Mouse (Mus musculus) urinary bladder, postnatal 10 days (tissue): ENCODE data around the gene Ifna1.
"Not testable (repeated sequence)": the region's sequence is repeated elsewhere in the genome, so short reads cannot be mapped to it uniquely, and the experiment has no call there.

ENCODE experiments used
- DNase-seq: peaks from one replicate; pipeline ENCODE4 v3.0.0; 2022; ENCODE audit warnings: low spot score

The Ifna1 gene

GRCm38 (mm10) chr4:88849698-88850097, at the start of gene Ifna1:
Ifna1 (plus strand) TSS chr4:88850087.
- DNase-seq: no peak

- DNase-seq: not testable (repeated sequence)
These were observed 46.9 kb upstream of the Ifna1 start, which contains the start of gene Gm13287 for GRCm38 (mm10) chr4:88802954-88803353. Gm13287 (plus strand) TSS chr4:88803254.

- DNase-seq: not testable (repeated sequence)
These were observed 44.7 kb upstream of the Ifna1 start, which contains the start of gene Gm13288 for GRCm38 (mm10) chr4:88805231-88805630. Gm13288 (plus strand) TSS chr4:88805531.

DNA sequence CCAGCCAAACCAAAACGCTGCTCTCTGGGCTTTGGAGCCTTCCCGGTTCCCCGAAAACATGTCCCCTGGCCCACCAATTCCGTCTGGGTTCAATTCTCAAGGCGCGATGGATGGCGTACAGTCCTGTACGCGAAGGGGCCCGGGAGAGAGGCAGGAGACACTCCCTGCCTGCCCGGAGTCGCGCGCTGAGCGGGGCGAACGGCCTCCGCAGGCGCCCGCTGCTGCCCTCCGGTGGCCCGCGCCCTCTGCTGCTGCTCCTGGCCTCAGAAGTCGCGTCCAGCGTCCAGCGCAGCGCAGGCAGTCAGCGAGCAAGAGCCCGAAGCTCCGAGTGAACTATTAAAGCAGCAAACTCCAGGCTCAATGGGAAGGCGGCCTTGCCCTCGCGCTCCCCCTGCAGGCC, 44.1 kb upstream of the Ifna1 start:
- DNase-seq: not testable (repeated sequence)

DNA sequence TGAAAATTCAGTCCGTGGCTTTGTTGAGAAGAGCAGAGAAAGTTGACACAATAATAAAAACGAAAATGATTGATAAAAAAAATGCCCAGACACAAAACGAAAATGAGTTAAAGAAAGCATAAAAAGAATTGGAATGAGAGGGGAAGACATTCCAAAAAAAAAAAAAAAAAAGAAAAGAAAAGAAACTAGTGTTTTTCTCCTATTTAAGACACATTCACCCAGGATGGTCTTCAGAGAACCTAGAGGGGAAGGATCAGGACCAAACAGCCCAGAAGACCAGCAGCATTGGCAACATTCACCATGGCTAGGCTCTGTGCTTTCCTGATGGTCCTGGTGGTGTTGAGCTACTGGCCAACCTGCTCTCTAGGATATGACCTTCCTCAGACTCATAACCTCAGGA, 34.0 kb upstream of the Ifna1 start, which contains the start of gene Ifna7:
TSS of gene Ifna7 (plus strand) at position 301 of the 400 bp plus-strand sequence.
- DNase-seq: no peak

DNA sequence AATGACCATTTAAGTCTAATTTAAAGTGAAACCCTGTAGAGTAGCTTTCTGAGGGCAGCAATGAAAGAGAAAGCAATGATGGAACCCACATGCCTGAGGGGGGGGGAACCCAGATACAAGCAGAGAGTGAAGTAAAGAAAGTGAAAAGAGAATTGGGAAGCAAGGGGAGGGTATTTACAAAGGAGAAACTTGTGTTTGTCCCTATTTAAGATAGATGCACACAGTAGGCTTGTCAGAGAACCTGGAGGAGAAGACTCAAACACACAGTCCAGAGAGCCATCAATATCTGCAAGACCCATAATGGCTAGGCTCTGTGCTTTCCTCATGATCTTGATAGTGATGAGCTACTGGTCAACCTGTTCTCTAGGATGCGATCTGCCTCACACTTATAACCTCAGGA, 30.2 kb upstream of the Ifna1 start, which contains the start of gene Ifna11:
TSS of gene Ifna11 (plus strand) at position 301 of the 400 bp plus-strand sequence.
- no peak for DNase-seq

DNA sequence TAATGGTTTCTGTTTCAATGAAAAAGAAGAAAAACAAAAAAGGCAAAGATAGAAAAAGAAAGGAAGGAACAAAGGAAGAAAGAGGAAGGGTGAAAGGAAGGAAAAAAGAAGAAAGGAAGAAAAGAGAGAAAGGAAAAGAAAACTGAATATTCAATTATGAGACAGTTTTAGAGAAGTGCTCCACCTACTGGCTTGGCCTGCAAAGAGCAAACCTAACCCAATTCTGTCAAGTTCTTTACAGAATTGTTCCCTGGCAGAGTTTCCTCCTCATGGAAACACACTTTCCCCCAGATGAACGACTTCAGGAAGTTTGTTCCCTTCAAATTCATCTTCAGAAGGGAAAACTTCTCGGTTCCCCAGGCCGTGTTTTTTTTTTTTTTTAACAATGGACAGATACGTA, 26.9 kb upstream of the Ifna1 start:
- no peak for DNase-seq

- not testable (repeated sequence) for DNase-seq
These were observed 22.8 kb upstream of the Ifna1 start, which contains the start of gene Ifna6 for GRCm38 (mm10) chr4:88827116-88827515. Ifna6 (plus strand) TSS chr4:88827416.

- DNase-seq: no peak
These were observed 19.4 kb upstream of the Ifna1 start for GRCm38 (mm10) chr4:88830523-88830922.

DNA sequence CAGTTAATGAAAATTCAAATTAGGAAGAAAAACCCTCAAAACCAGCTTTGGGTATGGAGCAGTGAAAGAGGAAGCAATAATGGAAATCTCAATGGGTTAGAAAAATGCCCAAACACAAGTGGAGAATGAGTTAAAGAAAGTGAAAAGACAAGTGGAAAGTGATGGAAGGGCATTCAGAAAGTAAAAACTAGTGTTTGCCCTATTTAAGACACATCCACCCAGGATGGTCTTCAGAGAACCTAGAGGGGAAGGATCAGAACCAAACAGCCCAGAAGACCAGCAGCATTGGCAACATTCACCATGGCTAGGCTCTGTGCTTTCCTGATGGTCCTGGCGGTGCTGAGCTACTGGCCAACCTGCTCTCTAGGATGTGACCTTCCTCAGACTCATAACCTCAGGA, 14.7 kb upstream of the Ifna1 start, which contains the start of gene Ifna5:
TSS of gene Ifna5 (plus strand) at position 301 of the 400 bp plus-strand sequence.
- DNase-seq: not testable (repeated sequence)

DNA sequence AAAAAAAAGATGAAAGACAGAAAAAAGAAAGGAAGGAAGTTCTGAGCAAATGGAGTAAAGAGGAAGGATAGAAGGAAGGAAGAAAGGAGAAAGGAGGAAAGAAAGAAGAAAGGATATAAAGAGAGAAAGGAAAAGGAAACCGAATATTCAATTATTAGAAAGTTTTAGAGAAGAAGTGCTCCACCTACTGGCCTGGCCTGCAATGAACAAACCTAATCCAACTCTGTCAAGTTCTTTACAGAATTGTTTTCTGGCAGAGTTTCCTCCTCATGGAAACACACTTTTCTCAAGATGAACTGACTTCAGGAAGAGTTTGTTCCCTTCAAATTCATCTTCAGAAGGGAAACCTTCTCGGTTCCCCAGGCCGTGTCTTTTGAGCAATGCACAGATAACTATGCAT, 11.1 kb upstream of the Ifna1 start:
- DNase-seq: no peak

DNA sequence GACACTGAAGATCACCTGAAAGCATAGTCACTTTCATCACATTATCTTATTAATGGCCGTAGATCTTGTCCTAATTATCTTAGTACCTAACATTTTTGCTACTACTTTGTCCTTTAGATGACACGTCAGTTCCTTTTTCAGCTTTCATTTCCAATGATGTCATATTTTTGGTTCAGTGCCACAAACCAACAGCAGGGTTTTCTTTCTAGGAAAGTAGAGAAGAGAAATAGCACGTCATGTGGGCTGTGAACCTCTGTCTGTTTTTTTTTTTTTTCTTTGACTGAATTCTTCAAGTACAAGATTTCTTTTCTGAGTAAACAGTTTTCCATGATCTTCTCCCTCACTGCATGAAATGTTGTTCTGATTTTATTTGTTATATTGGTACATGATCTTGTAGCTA, 9.8 kb upstream of the Ifna1 start:
- DNase-seq: no peak

DNA sequence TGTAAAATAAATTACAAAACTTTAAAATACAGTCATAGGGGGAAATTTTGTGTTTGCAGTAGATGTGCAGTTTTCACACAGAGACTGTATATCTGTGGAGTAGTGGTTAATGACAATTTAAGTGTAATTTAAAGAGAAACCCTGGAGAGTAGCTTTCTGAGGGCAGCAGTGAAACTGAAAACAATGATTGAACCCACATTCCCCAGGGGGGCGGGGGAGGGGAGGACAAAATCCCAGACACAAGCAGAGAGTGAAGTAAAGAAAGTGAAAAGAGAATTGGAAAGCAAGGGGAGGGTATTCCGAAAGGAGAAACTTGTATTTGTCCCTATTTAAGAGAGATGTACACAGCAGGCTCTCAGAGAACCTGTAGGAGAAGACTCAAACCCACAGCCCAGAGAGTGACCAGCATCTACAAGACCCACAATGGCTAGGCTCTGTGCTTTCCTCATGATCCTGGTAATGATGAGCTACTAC, 8.4 kb upstream of the Ifna1 start, which contains the start of gene Ifna4:
TSS of gene Ifna4 (plus strand) at position 424 of the 474 bp plus-strand sequence.
- no peak for DNase-seq

DNA sequence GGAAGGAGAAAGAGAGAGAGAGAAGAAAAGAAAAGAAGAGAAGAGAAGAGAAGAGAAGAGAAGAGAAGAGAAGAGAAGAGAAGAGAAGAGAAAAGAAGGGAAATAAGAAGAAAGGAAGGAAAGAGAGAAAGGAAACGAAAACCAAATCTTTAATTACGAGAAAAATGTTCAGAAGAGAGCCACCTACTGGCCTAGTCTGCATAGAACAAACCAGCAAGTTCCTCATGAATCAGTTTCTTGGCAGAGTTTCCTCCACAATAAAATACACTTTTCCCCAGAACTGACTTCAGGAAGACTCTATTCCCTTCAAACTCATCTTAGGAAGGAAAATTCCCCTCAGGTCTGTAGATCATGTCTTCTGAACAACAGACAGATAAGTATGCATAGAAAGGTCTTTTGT, 4.6 kb upstream of the Ifna1 start:
- DNase-seq: no peak

GRCm38 (mm10) chr4:88851026-88851763, 1.3 kb downstream of the Ifna1 start:
- no peak for DNase-seq

DNA sequence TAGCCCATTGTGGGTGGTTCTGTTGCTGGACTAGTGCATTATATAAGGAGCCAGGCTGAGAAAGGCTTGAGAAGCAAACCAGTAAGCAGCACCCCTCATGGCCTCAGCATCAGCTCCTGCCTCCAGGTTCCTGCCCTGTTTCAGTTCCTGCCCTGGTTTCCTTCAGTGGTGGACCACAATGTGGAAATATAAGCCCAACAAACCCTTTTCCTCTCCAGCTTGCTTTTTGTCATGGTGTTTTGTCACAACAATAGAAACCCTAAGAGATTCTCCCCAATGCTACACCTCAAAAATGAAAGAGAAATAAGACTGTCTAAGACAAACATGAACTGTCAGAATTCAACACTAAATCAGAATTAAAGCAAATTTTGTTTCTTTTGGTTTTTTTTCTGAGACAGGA, 9.3 kb downstream of the Ifna1 start:
- DNase-seq: no peak

GRCm38 (mm10) chr4:88863309-88863708, 13.4 kb downstream of the Ifna1 start:
- DNase-seq: no peak

DNA sequence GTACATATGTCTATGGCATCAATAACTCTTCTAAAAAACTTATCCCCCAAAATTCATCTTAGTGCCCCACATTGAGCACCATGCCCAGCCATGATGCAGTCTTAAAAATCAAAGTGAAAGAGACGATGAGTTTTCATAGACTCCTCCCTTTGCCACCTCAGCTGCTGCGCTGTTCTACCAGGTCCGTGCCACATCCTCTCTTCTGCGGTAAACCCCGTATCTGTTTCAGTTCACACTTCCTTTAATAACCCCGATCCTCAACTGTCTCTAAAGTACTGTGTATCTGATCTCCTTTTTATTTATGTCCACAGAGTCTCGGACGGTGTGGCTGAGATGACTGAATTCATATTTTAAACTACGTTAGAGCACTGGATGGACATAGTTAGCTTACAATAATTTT, 14.7 kb downstream of the Ifna1 start:
- no peak for DNase-seq

GRCm38 (mm10) chr4:88865011-88865569, 15.2 kb downstream of the Ifna1 start:
- DNase-seq: no peak

GRCm38 (mm10) chr4:88867366-88867925, 17.6 kb downstream of the Ifna1 start:
- no peak for DNase-seq

- DNase-seq: no peak
These were observed 18.3 kb downstream of the Ifna1 start for GRCm38 (mm10) chr4:88867926-88868911.
